Mouse (Mus musculus): Measurements from ENCODE around the gene Slc46a3. TPM values are rescaled to one million over a fixed set of nuclear protein-coding genes. Genes with fewer than 3 reads are reported as not detected.

The Slc46a3 gene
- polyA plus RNA-seq, 1 experiment = 19.0 TPM

- DNase-seq (ENCODE audit: extremely low spot score in 1 of 2, low spot score in 1 of 2) = no peak
Measured at GRCm38 (mm10) chr5:147847361-147847760, 47.3 kb downstream of the Slc46a3 start.

GRCm38 (mm10) chr5:147845319-147845718 is 49.3 kb downstream of the Slc46a3 start:
- DNase-seq (ENCODE audit: extremely low spot score in 1 of 2, low spot score in 1 of 2) = no peak

GRCm38 (mm10) chr5:147843340-147843739 is 51.3 kb downstream of the Slc46a3 start:
- no peak for DNase-seq (ENCODE audit: extremely low spot score in 1 of 2, low spot score in 1 of 2)

GRCm38 (mm10) chr5:147839418-147839817 is 55.2 kb downstream of the Slc46a3 start:
- no peak for DNase-seq (ENCODE audit: extremely low spot score in 1 of 2, low spot score in 1 of 2)

GRCm38 (mm10) chr5:147834841-147835500 is 59.6 kb downstream of the Slc46a3 start:
- no peak for DNase-seq (ENCODE audit: extremely low spot score in 1 of 2, low spot score in 1 of 2)

- no peak for DNase-seq (ENCODE audit: extremely low spot score in 1 of 2, low spot score in 1 of 2)
Measured at GRCm38 (mm10) chr5:147832842-147833241, 61.8 kb downstream of the Slc46a3 start.

- DNase-seq (ENCODE audit: extremely low spot score in 1 of 2, low spot score in 1 of 2) = no peak
Measured at GRCm38 (mm10) chr5:147828846-147829245, 65.8 kb downstream of the Slc46a3 start.

Other genes starting within 250 kb of the Slc46a3 start
- 26.1 and 29.7 TPM in 2 replicates for gene Flt1, start 168.8 kb downstream of the Slc46a3 start, polyA plus RNA-seq (2012; rRNA removed)
- 212 and 217 TPM in 2 replicates for gene Pomp, start 34.4 kb downstream of the Slc46a3 start, polyA plus RNA-seq (2012; rRNA removed)
- gene Mtus2, start 62.5 kb upstream of the Slc46a3 start, polyA plus RNA-seq (2012; rRNA removed) = 19.4 and 20.6 TPM in 2 replicates

All from frontal cortex, adult 2 months (tissue).